Mouse (Mus musculus) heart, adult 2 months (tissue): ENCODE data around the gene Vezt. TPM values are rescaled to one million over a fixed set of nuclear protein-coding genes. Genes with fewer than 3 reads are reported as not detected.

Experiments
- DNase-seq, 2 experiments: peaks; one replicate each; pipeline ENCODE4 v3.0.0; 2021
- H3K27ac ChIP-seq: fragments of 200-600 bp; 2 replicates; pipeline ENCODE4 v1.8.1; 2022
- H3K27me3 ChIP-seq: fragments of 200-500 bp; 2 replicates; pipeline ENCODE4 v1.6.1; 2012; ENCODE audit warnings: mild to moderate bottlenecking, low read length, inconsistent platforms, mixed read lengths; ENCODE audit not compliant: control insufficient read depth, insufficient read depth
- H3K36me3 ChIP-seq: fragments of 200-500 bp; 2 replicates; pipeline ENCODE4 v1.6.1; 2012; ENCODE audit warnings: low read length, inconsistent platforms; ENCODE audit not compliant: control insufficient read depth, insufficient read depth
- H3K4me1 ChIP-seq: fragments of 200-500 bp; 2 replicates; pipeline ENCODE4 v1.6.1; 2011; ENCODE audit warnings: low read length; ENCODE audit not compliant: control insufficient read depth, insufficient read depth
- H3K4me3 ChIP-seq: fragments of 200-600 bp; 2 replicates; pipeline ENCODE4 v1.8.1; 2022
- H3K79me2 ChIP-seq: fragments of 200-500 bp; replicated peaks from 2 replicates; pipeline ENCODE4 v1.6.1; 2012; ENCODE audit warnings: mild to moderate bottlenecking, inconsistent platforms, low read length, moderate library complexity, mixed read lengths; ENCODE audit not compliant: control insufficient read depth, insufficient read depth
- H3K9ac ChIP-seq: fragments of 200-500 bp; 2 replicates; pipeline ENCODE4 v1.6.1; 2012; ENCODE audit warnings: low read depth, mild to moderate bottlenecking, control low read depth, inconsistent platforms, low read length, mixed read lengths
- CTCF ChIP-seq: fragments of 200-600 bp; IDR thresholded peaks from 2 replicates; pipeline ENCODE4 v1.8.1; 2022; ENCODE audit warnings: antibody characterized with exemption, mild to moderate bottlenecking, moderate library complexity
- EP300 ChIP-seq: fragments of 200-500 bp; IDR thresholded peaks from 2 replicates; pipeline ENCODE4 v1.6.1; 2011; ENCODE audit warnings: low read depth, low read length, control low read depth; ENCODE audit not compliant: insufficient read depth
- POLR2A ChIP-seq: fragments of 200-500 bp; IDR thresholded peaks from 2 replicates; pipeline ENCODE4 v1.6.1; 2011; ENCODE audit warnings: mild to moderate bottlenecking, low read depth, low read length, control low read depth; ENCODE audit not compliant: insufficient read depth
- WGBS: fragments of 180-500 bp; shearing (Covaris S2); methylation state at CpG from one replicate; pipeline ENCODE4 v1.1.7; 2018; 5-methylcytosine and 5-hydroxymethylcytosine counted together
- intact Hi-C: fragments of 180-260 bp; cut with DNase I; formaldehyde crosslinking; loops from one replicate; pipeline ENCODE4 v1.15.1; 2025
- polyA plus RNA-seq: library from polyadenylated mRNA; depleted of rRNA; stranded (reverse); fragments of >200 nt; gene quantifications from 2 replicates; pipeline ENCODE4 v1.2.3, GENCODE M21; 2012
- total RNA-seq, 2 experiments: library from RNA; stranded (reverse); gene quantifications; 2 replicates each; pipeline ENCODE4 v1.2.3; 2021

The Vezt gene
- total and polyA plus RNA-seq, 3 experiments: 17.4 to 45.4 (median 38.8) TPM

- TF ChIP-seq CTCF: no peak
- no peak for TF ChIP-seq EP300
- TF ChIP-seq POLR2A: no peak
- Histone ChIP-seq H3K4me3 (no peak overlapping the region), H3K9ac (no peak overlapping the region), H3K4me1 (no peaks in the 10 kb centered on the region; the same call in 1 of the 2 replicates), H3K79me2 (no peaks in the 10 kb centered on the region; the same call in 1 of the 2 replicates), H3K36me3 (peaks cover 3% of the 10 kb centered on the region), H3K27ac (no peak overlapping the region), H3K27me3 (no peaks in the 10 kb centered on the region)
- WGBS: 100% methylated on average over 2 of the region's 2 CpGs
- no peak for DNase-seq
- intact Hi-C loops: no loop called here
Measured at GRCm38 (mm10) chr10:94008356-94008755, 27.3 kb downstream of the Vezt start.

DNA sequence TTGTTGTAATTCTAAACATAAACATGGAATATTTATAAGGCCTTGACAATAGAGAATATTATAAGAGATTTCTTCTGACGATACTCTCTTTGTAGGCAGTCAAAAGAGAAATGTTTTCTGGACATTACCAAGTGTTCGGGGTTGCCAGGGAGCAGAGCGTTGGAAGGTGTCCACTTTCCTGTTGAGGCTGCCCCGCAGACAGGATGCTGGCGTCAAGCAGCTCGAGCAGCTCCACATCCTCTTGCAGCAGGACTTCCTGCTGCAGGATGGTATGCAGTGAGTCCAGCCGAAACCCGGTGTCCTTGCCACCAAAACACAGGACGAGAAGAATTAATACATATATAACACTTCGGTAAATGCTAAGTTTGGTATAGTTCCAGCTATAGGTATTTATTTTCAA lies 35.4 kb downstream of the Vezt start:
- DNase-seq: peak; percentile 20 to 21
- intact Hi-C loops: no loop called here
- Histone ChIP-seq H3K36me3 (peaks cover 12% of the 10 kb centered on the region), H3K9ac (no peak overlapping the region), H3K27me3 (no peaks in the 10 kb centered on the region), H3K4me3 (no peak overlapping the region), H3K79me2 (no peaks in the 10 kb centered on the region; the same call in 1 of the 2 replicates), H3K4me1 (peaks cover 6% of the 10 kb centered on the region), H3K27ac (peak overlapping the region; percentile 4)
- WGBS: 43% methylated on average over 10 of the region's 10 CpGs
- TF ChIP-seq EP300: no peak
- no peak for TF ChIP-seq POLR2A
- TF ChIP-seq CTCF: no peak

GRCm38 (mm10) chr10:93999357-93999756 lies 36.3 kb downstream of the Vezt start:
- Histone ChIP-seq H3K9ac (no peak overlapping the region), H3K79me2 (no peaks in the 10 kb centered on the region; the same call in 1 of the 2 replicates), H3K27ac (peak overlapping the region; percentile 4), H3K4me3 (no peak overlapping the region), H3K4me1 (peaks cover 6% of the 10 kb centered on the region), H3K27me3 (no peaks in the 10 kb centered on the region), H3K36me3 (peaks cover 12% of the 10 kb centered on the region)
- no peak for TF ChIP-seq EP300
- no peak for TF ChIP-seq CTCF
- TF ChIP-seq POLR2A: no peak
- intact Hi-C loops: no loop called here
- 57% methylated on average over 1 of the region's 1 CpGs for WGBS
- DNase-seq: no peak

GRCm38 (mm10) chr10:93995100-93995499 lies 40.5 kb downstream of the Vezt start:
- DNase-seq: no peak
- WGBS: 100% methylated on average over 1 of the region's 1 CpGs
- Histone ChIP-seq H3K4me1 (peaks cover 6% of the 10 kb centered on the region), H3K36me3 (peaks cover 12% of the 10 kb centered on the region), H3K27ac (no peak overlapping the region), H3K4me3 (no peak overlapping the region), H3K27me3 (no peaks in the 10 kb centered on the region), H3K9ac (no peak overlapping the region), H3K79me2 (no peaks in the 10 kb centered on the region; the same call in 1 of the 2 replicates)
- TF ChIP-seq POLR2A (no peak), EP300 (no peak), CTCF (no peak)
- intact Hi-C loops: no loop called here

- intact Hi-C loops: no loop called here
- 84% methylated on average over 10 of the region's 10 CpGs for WGBS
- H3K27ac ChIP-seq: no peak overlapping the region
- peak; percentile 11 to 24 for DNase-seq
- H3K36me3 ChIP-seq: peaks cover 4% of the 10 kb centered on the region
- no peaks in the 10 kb centered on the region for H3K27me3 ChIP-seq
- H3K4me3 ChIP-seq: no peak overlapping the region
- no peak overlapping the region for H3K9ac ChIP-seq
- peaks cover 3% of the 10 kb centered on the region; the same call in 1 of the 2 replicates for H3K4me1 ChIP-seq
- TF ChIP-seq POLR2A (no peak), CTCF (no peak), EP300 (no peak)
- H3K79me2 ChIP-seq: no peaks in the 10 kb centered on the region; the same call in 1 of the 2 replicates
Measured at GRCm38 (mm10) chr10:93994136-93994535, 41.5 kb downstream of the Vezt start.

DNA sequence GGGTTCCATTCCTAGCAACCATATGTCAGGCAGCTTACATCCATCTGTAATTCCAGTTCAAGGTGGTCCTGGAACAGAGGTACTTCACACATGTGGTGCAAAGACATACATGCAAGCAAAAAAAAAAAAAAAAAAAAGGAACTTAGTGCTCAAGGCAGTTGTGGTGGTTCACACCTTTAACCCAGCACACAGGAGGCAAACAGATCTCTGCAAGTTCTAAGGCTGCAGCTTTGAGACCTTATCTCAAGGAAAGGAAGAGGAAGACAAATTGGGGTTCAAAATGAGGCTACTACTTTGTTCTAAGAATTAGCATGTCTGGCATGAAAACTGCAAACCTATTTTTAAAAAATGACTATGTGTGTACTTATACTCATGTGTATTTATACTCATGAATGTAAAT lies 50.3 kb downstream of the Vezt start:
- H3K27me3 ChIP-seq: no peaks in the 10 kb centered on the region
- no peaks in the 10 kb centered on the region for H3K79me2 ChIP-seq
- no peak overlapping the region for H3K4me3 ChIP-seq
- TF ChIP-seq EP300: no peak
- no peak for TF ChIP-seq CTCF
- TF ChIP-seq POLR2A: no peak
- no peaks in the 10 kb centered on the region for H3K36me3 ChIP-seq
- DNase-seq: no peak
- H3K4me1 ChIP-seq: no peaks in the 10 kb centered on the region
- H3K27ac ChIP-seq: no peak overlapping the region
- intact Hi-C loops: no loop called here
- H3K9ac ChIP-seq: no peak overlapping the region
